Mouse (Mus musculus) neural tube, embryonic 15.5 days (tissue): Measurements from ENCODE around the gene Pafah1b1. TPM values are rescaled to one million over a fixed set of nuclear protein-coding genes. Genes with fewer than 3 reads are reported as not detected.

ENCODE experiments used
- ATAC-seq: fragments of 200-750 bp; cut with Nextera tagmentation; 2 replicates; pipeline ENCODE4 v1.8.0; 2017; ENCODE audit warnings: mild to moderate bottlenecking, moderate TSS enrichment, moderate library complexity; ENCODE audit not compliant: low FRiP score
- H3K27ac ChIP-seq: fragments of 300-500 bp; sonication (generic); replicated peaks from 2 replicates; pipeline ENCODE4 v1.5.1; 2015; ENCODE audit warnings: mild to moderate bottlenecking, inconsistent platforms
- H3K27me3 ChIP-seq: fragments of 300-500 bp; sonication (generic); replicated peaks from 2 replicates; pipeline ENCODE4 v1.6.1; 2015; ENCODE audit warnings: inconsistent platforms
- H3K36me3 ChIP-seq: fragments of 300-500 bp; sonication (generic); 2 replicates; pipeline ENCODE4 v1.6.1; 2015; ENCODE audit warnings: inconsistent platforms
- H3K4me1 ChIP-seq: fragments of 300-500 bp; sonication (generic); 2 replicates; pipeline ENCODE4 v1.6.1; 2015; ENCODE audit warnings: inconsistent platforms
- H3K4me2 ChIP-seq: fragments of 300-500 bp; sonication (generic); 2 replicates; pipeline ENCODE4 v1.6.1; 2015; ENCODE audit warnings: inconsistent platforms, mild to moderate bottlenecking, moderate library complexity
- H3K4me3 ChIP-seq: fragments of 300-500 bp; sonication (generic); replicated peaks from 2 replicates; pipeline ENCODE4 v1.5.1; 2015; ENCODE audit warnings: mild to moderate bottlenecking, inconsistent platforms
- H3K9ac ChIP-seq: fragments of 300-500 bp; sonication (generic); replicated peaks from 2 replicates; pipeline ENCODE4 v1.6.1; 2015; ENCODE audit warnings: mild to moderate bottlenecking, inconsistent platforms
- H3K9me3 ChIP-seq: fragments of 300-500 bp; sonication (generic); replicated peaks from 2 replicates; pipeline ENCODE4 v1.6.1; 2016; ENCODE audit warnings: inconsistent platforms
- WGBS: fragments of 180-500 bp; shearing (Covaris S2); methylation state at CpG from one replicate; pipeline ENCODE4 v1.1.7; 2015; ENCODE audit warnings: mixed read lengths; 5-methylcytosine and 5-hydroxymethylcytosine counted together
- polyA plus RNA-seq: library from polyadenylated mRNA; unstranded; fragments of >200 nt; fragmentation: Nextera tagmentation; extraction: Ambion mirVana; gene quantifications from 2 replicates; pipeline ENCODE4 v1.2.1, GENCODE M21; 2015

Gene Pafah1b1
- polyA plus RNA-seq, 1 experiment from 2014 or later, result 54.9 TPM

DNA sequence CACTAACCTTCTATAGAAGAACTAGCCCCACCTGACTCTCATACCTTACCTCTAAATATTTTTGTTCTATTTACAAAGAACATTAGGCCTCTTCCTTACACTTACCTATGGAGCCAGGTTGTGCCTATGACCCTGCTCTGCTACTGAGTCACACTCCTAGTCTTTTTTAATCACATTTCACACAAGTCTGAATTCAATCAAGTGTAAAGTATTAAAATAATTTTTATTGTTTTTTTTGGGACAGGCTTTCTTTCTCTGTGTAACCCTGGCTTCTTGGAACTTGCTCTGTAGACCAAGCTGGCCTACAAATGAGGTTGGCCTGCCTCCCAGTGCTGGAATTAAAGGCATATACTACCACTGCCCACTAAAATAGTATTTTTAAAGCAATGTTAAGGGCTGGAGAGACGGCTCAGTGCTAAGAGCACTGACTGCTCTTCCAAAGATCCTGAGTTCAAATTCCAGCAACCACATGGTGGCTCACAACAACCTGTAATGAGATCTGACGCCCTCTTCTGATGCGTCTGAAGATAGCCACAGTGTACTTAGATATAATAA lies 8.4 kb downstream of the Pafah1b1 start:
- H3K9ac ChIP-seq, result no peak overlapping the region
- no peak overlapping the region for H3K27ac ChIP-seq
- no peaks in the 10 kb centered on the region for H3K9me3 ChIP-seq
- no peaks in the 10 kb centered on the region for H3K27me3 ChIP-seq
- no peak for ATAC-seq
- H3K36me3 ChIP-seq, result no peaks in the 10 kb centered on the region
- WGBS, result 90% methylated on average over 3 of the region's 3 CpGs
- no peak overlapping the region for H3K4me3 ChIP-seq
- peaks cover 32% of the 10 kb centered on the region for H3K4me1 ChIP-seq
- no peak overlapping the region for H3K4me2 ChIP-seq

DNA sequence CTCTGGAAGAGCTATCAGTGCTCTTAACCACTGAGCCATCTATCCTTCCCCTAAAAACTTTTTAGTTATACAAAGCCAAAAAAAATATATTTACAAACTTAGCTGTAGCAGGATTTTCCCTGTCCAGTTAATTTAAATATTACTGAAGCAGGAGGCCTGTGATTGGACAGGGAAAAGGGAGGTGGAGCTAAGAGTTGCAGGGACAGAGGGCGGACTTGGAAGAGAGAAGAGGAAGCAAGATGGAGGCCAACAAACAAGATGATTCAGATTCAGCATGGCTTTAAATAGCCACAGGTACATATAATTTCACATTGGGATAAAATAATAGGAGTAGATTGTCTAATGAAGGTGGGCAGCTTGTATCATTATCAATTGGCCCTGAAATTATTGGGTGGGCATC lies 13.8 kb downstream of the Pafah1b1 start:
- no peak for ATAC-seq
- Histone ChIP-seq H3K9me3 (no peaks in the 10 kb centered on the region), H3K27ac (no peak overlapping the region), H3K4me2 (no peak overlapping the region), H3K27me3 (no peaks in the 10 kb centered on the region), H3K4me3 (no peak overlapping the region), H3K4me1 (peaks cover 7% of the 10 kb centered on the region), H3K9ac (no peak overlapping the region), H3K36me3 (no peaks in the 10 kb centered on the region)
- WGBS, result 94% methylated on average over 1 of the region's 1 CpGs

DNA sequence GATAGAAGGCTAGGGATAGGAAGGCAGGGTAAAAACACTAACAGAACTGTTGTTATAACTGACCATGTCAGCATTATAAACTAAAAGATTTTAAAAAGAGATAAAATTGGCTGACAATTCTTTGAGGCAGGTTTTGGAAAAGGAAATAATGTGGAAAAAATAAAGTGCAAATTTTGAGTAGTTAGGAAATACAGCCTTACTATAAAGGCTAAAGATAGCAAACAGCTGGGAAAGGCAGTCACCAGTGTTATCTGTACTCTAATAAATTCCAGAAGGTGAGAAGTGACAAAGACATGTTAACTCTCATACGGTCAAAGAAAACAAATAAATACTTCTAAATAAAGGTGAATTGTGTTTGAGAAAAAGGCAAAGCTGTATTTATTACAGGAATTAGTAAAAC lies 15.7 kb downstream of the Pafah1b1 start:
- Histone ChIP-seq H3K4me1 (peaks cover 9% of the 10 kb centered on the region), H3K4me3 (no peak overlapping the region), H3K36me3 (no peaks in the 10 kb centered on the region), H3K27ac (no peak overlapping the region), H3K9me3 (no peaks in the 10 kb centered on the region), H3K4me2 (no peak overlapping the region), H3K27me3 (no peaks in the 10 kb centered on the region), H3K9ac (no peak overlapping the region)
- ATAC-seq, result no peak
- WGBS, result 66% methylated on average over 1 of the region's 1 CpGs

DNA sequence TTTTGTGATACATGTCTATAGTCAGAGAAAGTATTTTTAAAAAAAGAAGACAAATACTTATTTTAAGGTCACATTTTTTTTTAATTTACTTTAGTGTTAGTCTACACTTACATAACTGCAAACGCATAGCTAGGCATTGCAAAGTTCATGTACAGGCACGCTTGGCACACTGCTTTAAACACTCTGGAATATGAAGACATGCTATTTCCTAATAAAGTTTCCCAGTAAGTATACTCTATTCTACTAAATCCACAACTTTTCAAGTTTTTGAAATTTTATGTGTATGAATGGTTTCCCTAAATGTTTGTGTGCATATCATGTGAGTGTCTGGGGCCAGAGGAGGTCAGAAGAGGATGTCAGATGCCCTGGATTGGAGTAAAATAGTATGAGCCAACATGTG lies 20.4 kb downstream of the Pafah1b1 start:
- H3K9me3 ChIP-seq, result no peaks in the 10 kb centered on the region
- WGBS, result 92% methylated on average over 2 of the region's 2 CpGs
- no peak for ATAC-seq

DNA sequence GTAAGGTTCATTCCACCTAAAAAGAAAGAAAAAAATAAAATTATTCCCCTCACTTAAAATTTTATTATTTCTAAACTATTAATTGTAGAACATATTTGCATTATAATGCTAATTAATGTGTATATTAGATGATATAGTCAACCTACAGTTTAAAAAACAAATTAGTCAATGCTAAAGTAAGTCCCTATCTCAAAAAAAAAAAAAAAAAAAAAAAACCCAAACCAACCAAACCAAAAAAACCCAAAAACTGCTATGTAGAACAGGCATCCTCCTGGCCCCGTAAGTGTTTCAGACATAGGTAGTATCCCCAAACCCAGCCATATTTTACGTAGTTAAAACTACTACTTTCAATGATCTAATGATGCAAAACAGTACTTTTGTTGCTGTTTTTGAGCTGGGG lies 25.0 kb downstream of the Pafah1b1 start:
- H3K36me3 ChIP-seq, result peaks cover 21% of the 10 kb centered on the region
- no peak overlapping the region for H3K27ac ChIP-seq
- H3K4me1 ChIP-seq, result no peaks in the 10 kb centered on the region; the same call in 1 of the 2 replicates
- no peaks in the 10 kb centered on the region for H3K9me3 ChIP-seq
- H3K27me3 ChIP-seq, result no peaks in the 10 kb centered on the region
- no peak for ATAC-seq
- H3K9ac ChIP-seq, result no peak overlapping the region
- 98% methylated on average over 2 of the region's 2 CpGs for WGBS
- no peak overlapping the region for H3K4me2 ChIP-seq
- no peak overlapping the region for H3K4me3 ChIP-seq

More for the DNA sequence above, 20.4 kb downstream of the Pafah1b1 start:
- no peak overlapping the region for H3K27ac ChIP-seq
- H3K36me3 ChIP-seq, result peaks cover under 1% of the 10 kb centered on the region; the same call in 1 of the 2 replicates
- no peak overlapping the region for H3K4me2 ChIP-seq
- H3K9ac ChIP-seq, result no peak overlapping the region
- H3K27me3 ChIP-seq, result no peaks in the 10 kb centered on the region
- H3K4me3 ChIP-seq, result no peak overlapping the region
- peaks cover 6% of the 10 kb centered on the region; the same call in 1 of the 2 replicates for H3K4me1 ChIP-seq

DNA sequence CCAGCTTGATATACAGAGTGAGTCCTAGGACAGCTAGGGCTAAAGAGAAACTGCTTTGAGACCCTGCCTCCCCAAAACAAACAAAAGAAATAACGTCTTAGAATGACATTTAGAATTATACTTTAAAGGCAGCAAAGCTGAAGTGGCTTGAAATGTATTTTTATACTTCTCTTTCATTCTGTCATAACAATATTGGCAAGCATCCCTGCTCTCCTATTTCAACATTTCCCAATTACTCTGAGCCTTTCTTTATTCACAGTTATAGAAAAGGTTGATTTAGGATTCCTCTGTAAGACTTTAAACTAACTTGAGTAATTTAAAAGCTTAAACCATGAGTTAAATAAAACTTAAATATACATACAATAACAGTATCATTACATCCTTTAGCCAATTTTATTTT lies 32.3 kb downstream of the Pafah1b1 start:
- no peak overlapping the region for H3K4me2 ChIP-seq

DNA sequence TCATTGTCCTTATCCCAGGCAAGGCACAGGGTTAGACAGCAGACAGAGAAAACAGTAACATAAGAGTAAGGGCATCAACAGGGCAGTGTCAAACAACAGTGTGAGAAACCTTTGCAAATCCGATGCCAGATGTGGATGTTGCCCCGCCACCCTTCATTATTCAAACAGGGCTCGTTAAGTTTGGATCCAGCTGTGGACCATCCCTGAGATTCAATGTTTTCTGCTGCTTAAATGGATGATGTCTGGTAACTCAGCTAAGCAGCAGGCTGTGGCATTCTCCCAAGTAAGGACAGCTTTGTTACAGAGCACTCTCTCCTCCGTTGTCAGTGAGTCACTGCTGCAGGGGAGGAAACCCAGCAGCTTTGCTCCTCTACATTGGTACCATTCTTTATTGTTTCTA lies 49.3 kb downstream of the Pafah1b1 start:
- WGBS, result 78% methylated on average over 4 of the region's 4 CpGs
- H3K27me3 ChIP-seq, result no peaks in the 10 kb centered on the region
- no peaks in the 10 kb centered on the region for H3K9me3 ChIP-seq
- no peak overlapping the region for H3K27ac ChIP-seq
- no peak overlapping the region for H3K4me3 ChIP-seq
- H3K4me2 ChIP-seq, result no peak overlapping the region
- no peaks in the 10 kb centered on the region for H3K4me1 ChIP-seq
- ATAC-seq, result no peak
- peaks cover 48% of the 10 kb centered on the region for H3K36me3 ChIP-seq
- no peak overlapping the region for H3K9ac ChIP-seq

More for the DNA sequence above, 32.3 kb downstream of the Pafah1b1 start:
- Histone ChIP-seq H3K9ac (no peak overlapping the region), H3K36me3 (peaks cover 17% of the 10 kb centered on the region), H3K4me1 (no peaks in the 10 kb centered on the region), H3K27me3 (no peaks in the 10 kb centered on the region), H3K4me3 (no peak overlapping the region), H3K27ac (no peak overlapping the region), H3K9me3 (no peaks in the 10 kb centered on the region)
- 82% methylated on average over 1 of the region's 1 CpGs for WGBS
- no peak for ATAC-seq

DNA sequence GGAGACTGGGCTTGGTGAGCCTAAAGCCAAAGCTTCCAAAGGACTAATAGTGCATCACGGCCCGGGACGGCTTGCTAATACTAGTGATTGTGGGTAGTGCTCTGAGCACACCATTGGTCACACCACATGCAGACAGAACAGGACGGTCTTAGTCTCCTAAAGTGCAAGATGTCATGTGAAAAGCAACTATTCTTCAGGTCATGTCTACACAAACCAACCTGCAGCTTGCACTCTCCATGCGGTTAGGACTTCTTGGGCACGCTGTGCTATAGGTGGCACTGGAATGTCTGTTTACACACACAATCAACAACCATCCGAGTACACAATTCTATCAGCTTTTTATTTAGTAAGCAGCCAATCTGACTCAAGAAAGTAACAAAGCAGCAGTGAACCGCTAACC lies 49.8 kb downstream of the Pafah1b1 start:
- no peak for ATAC-seq
- WGBS, result 96% methylated on average over 8 of the region's 8 CpGs
- no peak overlapping the region for H3K4me2 ChIP-seq
- H3K4me1 ChIP-seq, result no peaks in the 10 kb centered on the region
- no peaks in the 10 kb centered on the region for H3K27me3 ChIP-seq
- no peaks in the 10 kb centered on the region for H3K9me3 ChIP-seq
- H3K9ac ChIP-seq, result no peak overlapping the region
- H3K4me3 ChIP-seq, result no peak overlapping the region
- peaks cover 47% of the 10 kb centered on the region for H3K36me3 ChIP-seq
- H3K27ac ChIP-seq, result no peak overlapping the region

DNA sequence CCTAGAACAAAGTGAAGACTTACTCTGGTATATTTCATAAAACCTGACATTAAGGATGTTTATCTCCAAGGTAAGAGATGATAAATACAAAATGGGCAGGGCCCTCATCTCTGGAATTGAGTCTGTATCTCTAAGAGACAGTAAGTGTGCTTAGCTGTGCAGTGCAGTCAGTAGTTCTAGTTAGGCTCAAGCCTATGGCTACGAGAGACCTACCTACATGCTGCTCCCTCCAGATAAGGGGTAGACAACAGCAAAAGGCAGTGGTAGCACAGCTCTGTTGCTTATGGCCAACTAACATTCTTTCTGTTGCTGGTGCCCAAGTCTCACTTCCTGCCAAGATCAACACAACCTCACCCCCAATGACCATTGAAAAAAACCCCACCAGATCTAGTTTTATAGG lies 50.9 kb downstream of the Pafah1b1 start:
- WGBS, result 90% methylated on average over 1 of the region's 1 CpGs
- no peaks in the 10 kb centered on the region for H3K4me1 ChIP-seq

DNA sequence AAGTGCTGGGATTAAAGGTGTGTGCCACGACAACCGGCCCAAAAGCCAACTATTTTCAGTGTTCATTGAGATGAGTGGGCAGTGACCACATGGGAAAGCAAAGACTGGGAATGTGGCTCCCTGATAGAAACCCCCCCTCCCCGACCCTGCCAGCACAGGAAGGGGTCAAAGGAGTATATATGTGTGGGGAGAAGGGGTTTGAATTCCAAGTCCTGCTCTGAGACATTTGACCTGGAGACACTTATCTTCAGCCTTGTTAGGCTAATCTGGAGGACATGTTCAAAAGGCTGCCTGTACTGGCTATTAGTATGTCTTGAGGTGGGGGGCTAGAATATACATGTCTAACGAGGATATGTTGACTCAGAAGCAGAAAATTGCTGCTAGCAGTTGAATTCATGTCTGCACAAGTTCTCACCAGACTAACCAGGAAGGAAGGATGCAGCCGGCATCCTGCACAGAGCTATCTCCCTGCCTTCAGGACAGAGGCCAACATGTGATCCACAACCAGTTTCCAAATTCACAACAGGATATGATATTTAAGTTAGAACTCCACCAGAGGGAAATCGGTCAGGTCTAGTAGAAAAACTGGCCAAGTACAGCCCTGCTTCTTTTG lies 51.5 kb downstream of the Pafah1b1 start:
- Histone ChIP-seq H3K27me3 (no peaks in the 10 kb centered on the region), H3K4me3 (no peak overlapping the region), H3K9ac (no peak overlapping the region), H3K4me2 (no peak overlapping the region), H3K9me3 (no peaks in the 10 kb centered on the region), H3K36me3 (peaks cover 47% of the 10 kb centered on the region), H3K27ac (no peak overlapping the region), H3K4me1 (no peaks in the 10 kb centered on the region)
- WGBS, result 90% methylated on average over 6 of the region's 6 CpGs
- ATAC-seq, result no peak

More for the DNA sequence above, 50.9 kb downstream of the Pafah1b1 start:
- Histone ChIP-seq H3K27me3 (no peaks in the 10 kb centered on the region), H3K36me3 (peaks cover 47% of the 10 kb centered on the region), H3K4me3 (no peak overlapping the region), H3K27ac (no peak overlapping the region), H3K9ac (no peak overlapping the region), H3K4me2 (no peak overlapping the region), H3K9me3 (no peaks in the 10 kb centered on the region)
- no peak for ATAC-seq

DNA sequence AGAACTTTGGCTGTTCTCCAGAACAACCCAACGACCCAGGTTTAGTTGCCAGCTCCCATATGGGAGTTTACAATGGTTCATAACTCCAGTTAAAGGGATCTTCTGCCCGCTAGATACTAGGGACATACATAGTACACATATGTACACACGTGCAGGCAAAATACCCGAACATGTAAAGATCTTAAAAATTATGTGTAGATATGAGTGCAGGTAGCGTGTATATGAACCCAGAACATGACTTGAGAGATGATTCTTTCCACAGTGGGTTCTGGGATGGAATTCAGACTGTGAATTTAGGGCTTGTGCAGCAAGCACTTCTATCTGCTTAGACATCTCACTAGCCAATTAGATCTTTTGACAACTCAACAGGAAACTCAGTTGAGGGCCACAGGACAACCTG lies 52.6 kb downstream of the Pafah1b1 start:
- ATAC-seq, result no peak

DNA sequence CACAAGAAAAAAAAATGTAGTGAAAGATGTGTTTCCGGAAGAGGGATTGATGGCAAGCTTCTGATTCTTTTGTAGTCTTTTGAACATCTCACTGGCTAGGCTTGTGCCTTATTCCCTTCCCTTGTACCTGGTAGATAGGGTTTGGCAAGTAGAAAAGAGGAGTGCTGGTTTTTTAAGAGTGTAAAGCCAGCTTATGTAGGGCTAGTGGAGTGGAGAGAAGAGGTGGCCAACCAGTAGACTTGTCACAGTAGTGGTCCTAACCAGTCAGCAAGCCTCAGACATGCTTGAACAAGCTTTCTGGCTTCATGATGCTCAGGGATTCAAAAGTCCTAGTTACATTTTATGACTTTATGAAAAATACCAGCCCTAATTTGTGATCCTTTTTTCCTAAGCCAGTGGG lies 53.5 kb downstream of the Pafah1b1 start:
- H3K27me3 ChIP-seq, result no peaks in the 10 kb centered on the region
- H3K9me3 ChIP-seq, result no peaks in the 10 kb centered on the region
- H3K36me3 ChIP-seq, result peaks cover 59% of the 10 kb centered on the region
- 91% methylated on average over 1 of the region's 1 CpGs for WGBS
- ATAC-seq, result no peak
- H3K9ac ChIP-seq, result no peak overlapping the region
- no peak overlapping the region for H3K4me2 ChIP-seq
- H3K4me3 ChIP-seq, result no peak overlapping the region
- no peak overlapping the region for H3K27ac ChIP-seq
- H3K4me1 ChIP-seq, result no peaks in the 10 kb centered on the region

More for the DNA sequence above, 52.6 kb downstream of the Pafah1b1 start:
- H3K36me3 ChIP-seq, result peaks cover 53% of the 10 kb centered on the region
- whole genome bisulfite sequencing, result 88% methylated on average over 5 of the region's 5 CpGs
- no peak overlapping the region for H3K9ac ChIP-seq
- no peaks in the 10 kb centered on the region for H3K9me3 ChIP-seq
- H3K4me3 ChIP-seq, result no peak overlapping the region
- no peaks in the 10 kb centered on the region for H3K27me3 ChIP-seq
- no peaks in the 10 kb centered on the region for H3K4me1 ChIP-seq
- no peak overlapping the region for H3K4me2 ChIP-seq
- H3K27ac ChIP-seq, result no peak overlapping the region
